Mouse (Mus musculus) lung, embryonic 16.5 days (tissue): Measurements from ENCODE around the gene Antxr1. TPM values are rescaled to one million over a fixed set of nuclear protein-coding genes. Genes with fewer than 3 reads are reported as not detected.

Experiments
- ATAC-seq: fragments of 200-750 bp; cut with Nextera tagmentation; 2 replicates; pipeline ENCODE4 v1.8.0; 2017; ENCODE audit warnings: low read depth, mild to moderate bottlenecking, moderate library complexity
- H3K27ac ChIP-seq: fragments of 300-500 bp; sonication (generic); 2 replicates; pipeline ENCODE4 v1.5.1; 2014; ENCODE audit warnings: mild to moderate bottlenecking, control low read depth, low read length
- H3K27me3 ChIP-seq: fragments of 300-500 bp; sonication (generic); 2 replicates; pipeline ENCODE4 v1.6.1; 2014; ENCODE audit warnings: low read depth, low read length, mixed read lengths; ENCODE audit not compliant: control insufficient read depth, insufficient read depth
- H3K36me3 ChIP-seq: fragments of 300-500 bp; sonication (generic); 2 replicates; pipeline ENCODE4 v1.6.1; 2014; ENCODE audit warnings: low read length; ENCODE audit not compliant: control insufficient read depth, insufficient read depth
- H3K4me1 ChIP-seq: fragments of 300-500 bp; sonication (generic); replicated peaks from 2 replicates; pipeline ENCODE4 v1.6.1; 2014; ENCODE audit warnings: low read length, mixed read lengths; ENCODE audit not compliant: control insufficient read depth, insufficient read depth
- H3K4me2 ChIP-seq: fragments of 300-500 bp; sonication (generic); 2 replicates; pipeline ENCODE4 v1.6.1; 2014; ENCODE audit warnings: low read depth, low read length, control low read depth
- H3K4me3 ChIP-seq: fragments of 300-500 bp; sonication (generic); 2 replicates; pipeline ENCODE4 v1.5.1; 2014; ENCODE audit warnings: mild to moderate bottlenecking, low read length, control low read depth
- H3K9ac ChIP-seq: fragments of 300-500 bp; sonication (generic); 2 replicates; pipeline ENCODE4 v1.6.1; 2014; ENCODE audit warnings: low read length, control low read depth
- H3K9me3 ChIP-seq: fragments of 300-500 bp; sonication (generic); 2 replicates; pipeline ENCODE4 v1.6.1; 2016; ENCODE audit warnings: low read length; ENCODE audit not compliant: control insufficient read depth
- WGBS: fragments of 180-500 bp; shearing (Covaris S2); extraction: QIAGEN DNeasy Blood & Tissue Kit; methylation state at CpG from one replicate; pipeline ENCODE4 v1.1.7; 2014; 5-methylcytosine and 5-hydroxymethylcytosine counted together
- polyA plus RNA-seq: library from polyadenylated mRNA; unstranded; fragments of >200 nt; fragmentation: Nextera tagmentation; extraction: Ambion mirVana; gene quantifications from 2 replicates; pipeline ENCODE4 v1.2.1, GENCODE M21; 2015

The Antxr1 gene
- polyA plus RNA-seq, 1 experiment from 2014 or later = 11.4 TPM

- Histone ChIP-seq H3K27me3 (no peaks in the 10 kb centered on the region), H3K4me1 (peaks cover 31% of the 10 kb centered on the region), H3K27ac (peak overlapping the region; percentile 98), H3K9ac (peak overlapping the region; percentile 90), H3K4me3 (peak overlapping the region; percentile 62), H3K9me3 (no peaks in the 10 kb centered on the region), H3K4me2 (peak overlapping the region; percentile 68), H3K36me3 (no peaks in the 10 kb centered on the region)
- ATAC-seq = 0 out of 2 replicates have a peak, but pooled peaks have one; percentile 16
- 6% methylated on average over 11 of the region's 11 CpGs for WGBS
Measured at GRCm38 (mm10) chr6:87334361-87335090, 1.1 kb downstream of the Antxr1 start.

- Histone ChIP-seq H3K4me3 (peak overlapping the region; percentile 13), H3K27me3 (no peaks in the 10 kb centered on the region), H3K4me2 (peak overlapping the region; percentile 68), H3K27ac (no peak overlapping the region), H3K4me1 (peaks cover 45% of the 10 kb centered on the region), H3K9me3 (no peaks in the 10 kb centered on the region), H3K9ac (no peak overlapping the region), H3K36me3 (no peaks in the 10 kb centered on the region)
- ATAC-seq = no peak
- WGBS = 29% methylated on average over 2 of the region's 2 CpGs
Measured at GRCm38 (mm10) chr6:87332380-87332779, 3.2 kb downstream of the Antxr1 start.

- no peak overlapping the region for H3K4me3 ChIP-seq
- peaks cover 34% of the 10 kb centered on the region for H3K4me1 ChIP-seq
- H3K9ac ChIP-seq = no peak overlapping the region
- peak; percentile 45 for ATAC-seq
- H3K4me2 ChIP-seq = no peak overlapping the region
- no peaks in the 10 kb centered on the region for H3K9me3 ChIP-seq
- H3K36me3 ChIP-seq = no peaks in the 10 kb centered on the region
- H3K27me3 ChIP-seq = no peaks in the 10 kb centered on the region
- whole genome bisulfite sequencing = 59% methylated on average over 22 of the region's 22 CpGs
- peak overlapping the region; percentile 19; the same call in 1 of the 2 replicates for H3K27ac ChIP-seq
Measured at GRCm38 (mm10) chr6:87328265-87329173, 7.1 kb downstream of the Antxr1 start.

- WGBS = 76% methylated on average over 2 of the region's 2 CpGs
- no peak for ATAC-seq
- Histone ChIP-seq H3K27ac (no peak overlapping the region), H3K4me1 (peaks cover 31% of the 10 kb centered on the region), H3K27me3 (no peaks in the 10 kb centered on the region), H3K4me3 (no peak overlapping the region), H3K36me3 (no peaks in the 10 kb centered on the region), H3K9me3 (no peaks in the 10 kb centered on the region), H3K4me2 (no peak overlapping the region), H3K9ac (no peak overlapping the region)
Measured at GRCm38 (mm10) chr6:87326932-87327331, 8.7 kb downstream of the Antxr1 start.

- no peaks in the 10 kb centered on the region for H3K36me3 ChIP-seq
- no peak for ATAC-seq
- WGBS = 89% methylated on average over 2 of the region's 2 CpGs
- H3K27ac ChIP-seq = no peak overlapping the region
- no peak overlapping the region for H3K4me2 ChIP-seq
- no peak overlapping the region for H3K4me3 ChIP-seq
- peaks cover 8% of the 10 kb centered on the region for H3K4me1 ChIP-seq
- no peaks in the 10 kb centered on the region for H3K9me3 ChIP-seq
- H3K27me3 ChIP-seq = no peaks in the 10 kb centered on the region
- H3K9ac ChIP-seq = no peak overlapping the region
Measured at GRCm38 (mm10) chr6:87323381-87323780, 12.2 kb downstream of the Antxr1 start.

- Histone ChIP-seq H3K4me1 (peaks cover 2% of the 10 kb centered on the region; the same call in 1 of the 2 replicates), H3K27ac (no peak overlapping the region), H3K27me3 (no peaks in the 10 kb centered on the region), H3K36me3 (no peaks in the 10 kb centered on the region), H3K9me3 (no peaks in the 10 kb centered on the region), H3K4me3 (no peak overlapping the region), H3K9ac (no peak overlapping the region), H3K4me2 (no peak overlapping the region)
- ATAC-seq = no peak
- 87% methylated on average over 7 of the region's 7 CpGs for WGBS
Measured at GRCm38 (mm10) chr6:87318651-87319050, 17.0 kb downstream of the Antxr1 start.

GRCm38 (mm10) chr6:87316966-87317365 is 18.7 kb downstream of the Antxr1 start:
- peak; percentile 84 for ATAC-seq
- WGBS = 67% methylated on average over 8 of the region's 8 CpGs
- H3K27ac ChIP-seq = peak overlapping the region; percentile 45; the same call in 1 of the 2 replicates

GRCm38 (mm10) chr6:87312761-87313160 is 22.9 kb downstream of the Antxr1 start:
- no peak overlapping the region for H3K4me2 ChIP-seq
- no peaks in the 10 kb centered on the region for H3K27me3 ChIP-seq
- 69% methylated on average over 4 of the region's 4 CpGs for WGBS
- H3K9ac ChIP-seq = no peak overlapping the region
- no peak overlapping the region for H3K27ac ChIP-seq
- ATAC-seq = no peak
- H3K36me3 ChIP-seq = peaks cover 20% of the 10 kb centered on the region
- H3K4me1 ChIP-seq = no peaks in the 10 kb centered on the region; the same call in 1 of the 2 replicates
- H3K4me3 ChIP-seq = no peak overlapping the region
- H3K9me3 ChIP-seq = no peaks in the 10 kb centered on the region

More at GRCm38 (mm10) chr6:87316966-87317365, 18.7 kb downstream of the Antxr1 start:
- H3K36me3 ChIP-seq = no peaks in the 10 kb centered on the region
- no peaks in the 10 kb centered on the region for H3K9me3 ChIP-seq
- no peak overlapping the region for H3K4me2 ChIP-seq
- no peaks in the 10 kb centered on the region for H3K27me3 ChIP-seq
- H3K4me3 ChIP-seq = no peak overlapping the region
- H3K4me1 ChIP-seq = no peaks in the 10 kb centered on the region; the same call in 1 of the 2 replicates
- no peak overlapping the region for H3K9ac ChIP-seq

GRCm38 (mm10) chr6:87304486-87304885 is 31.1 kb downstream of the Antxr1 start:
- Histone ChIP-seq H3K9me3 (no peaks in the 10 kb centered on the region), H3K4me1 (no peaks in the 10 kb centered on the region), H3K4me2 (no peak overlapping the region), H3K36me3 (peaks cover 10% of the 10 kb centered on the region; the same call in 1 of the 2 replicates), H3K4me3 (no peak overlapping the region), H3K9ac (no peak overlapping the region), H3K27me3 (no peaks in the 10 kb centered on the region), H3K27ac (no peak overlapping the region)
- ATAC-seq = no peak
- WGBS = 76% methylated on average over 8 of the region's 8 CpGs
